Mouse (Mus musculus): ENCODE results near the gene Neo1. TPM values are rescaled to one million over a fixed set of nuclear protein-coding genes. Genes with fewer than 3 reads are reported as not detected.

The Neo1 gene
- total RNA-seq (2014; fragmentation: Nextera tagmentation) (not detected in 2 replicates), total RNA-seq (2017) (0.86 TPM in 1 of 2 replicates, not detected in the other)

- peak; percentile 14; the same call in 1 of the 2 replicates for ATAC-seq (replicated peaks; ENCODE audit: poor library complexity, severe bottlenecking)
These were observed at the start of gene Neo1 for GRCm38 (mm10) chr9:59036159-59036731. Neo1 (minus strand) TSS chr9:59036441.

GRCm38 (mm10) chr9:59075632-59076031 lies 39.4 kb upstream of the Neo1 start:
- no peak for ATAC-seq (replicated peaks; ENCODE audit: poor library complexity, severe bottlenecking)

GRCm38 (mm10) chr9:59073887-59074286 lies 37.6 kb upstream of the Neo1 start:
- no peak for ATAC-seq (replicated peaks; ENCODE audit: poor library complexity, severe bottlenecking)

- no peak for ATAC-seq (replicated peaks; ENCODE audit: poor library complexity, severe bottlenecking)
These were observed 36.0 kb upstream of the Neo1 start for GRCm38 (mm10) chr9:59072076-59072777.

- no peak for ATAC-seq (replicated peaks; ENCODE audit: poor library complexity, severe bottlenecking)
These were observed 35.2 kb upstream of the Neo1 start for GRCm38 (mm10) chr9:59071220-59071977.

- no peak for ATAC-seq (replicated peaks; ENCODE audit: poor library complexity, severe bottlenecking)
These were observed 34.0 kb upstream of the Neo1 start for GRCm38 (mm10) chr9:59070216-59070615.

GRCm38 (mm10) chr9:59065616-59066301 lies 29.5 kb upstream of the Neo1 start:
- no peak for ATAC-seq (replicated peaks; ENCODE audit: poor library complexity, severe bottlenecking)

- ATAC-seq (replicated peaks; ENCODE audit: poor library complexity, severe bottlenecking) = no peak
These were observed 26.2 kb upstream of the Neo1 start for GRCm38 (mm10) chr9:59062409-59062808.

GRCm38 (mm10) chr9:59060026-59060605 lies 23.9 kb upstream of the Neo1 start:
- no peak for ATAC-seq (replicated peaks; ENCODE audit: poor library complexity, severe bottlenecking)

- ATAC-seq (replicated peaks; ENCODE audit: poor library complexity, severe bottlenecking) = no peak
These were observed 22.9 kb upstream of the Neo1 start for GRCm38 (mm10) chr9:59059158-59059557.

- no peak for ATAC-seq (replicated peaks; ENCODE audit: poor library complexity, severe bottlenecking)
These were observed 21.8 kb upstream of the Neo1 start for GRCm38 (mm10) chr9:59058060-59058459.

GRCm38 (mm10) chr9:59056281-59056680 lies 20.0 kb upstream of the Neo1 start:
- no peak for ATAC-seq (replicated peaks; ENCODE audit: poor library complexity, severe bottlenecking)

GRCm38 (mm10) chr9:59041805-59042204 lies 5.6 kb upstream of the Neo1 start:
- no peak for ATAC-seq (replicated peaks; ENCODE audit: poor library complexity, severe bottlenecking)

- peak; percentile 27; the same call in 1 of the 2 replicates for ATAC-seq (replicated peaks; ENCODE audit: poor library complexity, severe bottlenecking)
These were observed 596 bp upstream of the Neo1 start for GRCm38 (mm10) chr9:59036732-59037341.

- peak; percentile 58 for ATAC-seq (replicated peaks; ENCODE audit: poor library complexity, severe bottlenecking)
These were observed 691 bp downstream of the Neo1 start for GRCm38 (mm10) chr9:59035342-59036158.

- no peak for ATAC-seq (replicated peaks; ENCODE audit: poor library complexity, severe bottlenecking)
These were observed 1.4 kb downstream of the Neo1 start for GRCm38 (mm10) chr9:59034836-59035235.

- ATAC-seq (replicated peaks; ENCODE audit: poor library complexity, severe bottlenecking) = no peak
These were observed 2.7 kb downstream of the Neo1 start for GRCm38 (mm10) chr9:59033492-59033891.

- ATAC-seq (replicated peaks; ENCODE audit: poor library complexity, severe bottlenecking) = no peak
These were observed 11.9 kb downstream of the Neo1 start for GRCm38 (mm10) chr9:59024245-59024844.
